Mouse (Mus musculus) midbrain, embryonic 10.5 days (tissue): Measurements from ENCODE around the gene Slc5a3. TPM values are rescaled to one million over a fixed set of nuclear protein-coding genes. Genes with fewer than 3 reads are reported as not detected.

Experiments used
- DNase-seq: peaks from one replicate; pipeline ENCODE4 v3.0.0-alpha.2; 2017; ENCODE audit warnings: low spot score
- H3K27ac ChIP-seq: fragments of 300-500 bp; sonication (generic); replicated peaks from 2 replicates; pipeline ENCODE4 v1.5.1; 2016; ENCODE audit warnings: mild to moderate bottlenecking
- H3K27me3 ChIP-seq: fragments of 300-500 bp; sonication (generic); 2 replicates; pipeline ENCODE4 v1.6.1; 2016; ENCODE audit warnings: low read depth, mild to moderate bottlenecking; ENCODE audit not compliant: poor library complexity, severe bottlenecking
- H3K36me3 ChIP-seq: fragments of 300-500 bp; sonication (generic); 2 replicates; pipeline ENCODE4 v1.6.1; 2016; ENCODE audit warnings: mild to moderate bottlenecking, moderate library complexity
- H3K4me1 ChIP-seq: fragments of 300-500 bp; sonication (generic); 2 replicates; pipeline ENCODE4 v1.6.1; 2016
- H3K4me3 ChIP-seq: fragments of 300-500 bp; sonication (generic); 2 replicates; pipeline ENCODE4 v1.5.1; 2016; ENCODE audit warnings: mild to moderate bottlenecking, moderate library complexity
- H3K9me3 ChIP-seq: fragments of 300-500 bp; sonication (generic); replicated peaks from 2 replicates; pipeline ENCODE4 v1.6.1; 2016; ENCODE audit warnings: mild to moderate bottlenecking
- WGBS: fragments of 180-500 bp; shearing (Covaris S2); methylation state at CpG from one replicate; pipeline ENCODE4 v1.1.7; 2016; 5-methylcytosine and 5-hydroxymethylcytosine counted together
- polyA plus RNA-seq: library from polyadenylated mRNA; unstranded; fragments of >200 nt; fragmentation: Nextera tagmentation; extraction: Ambion mirVana; gene quantifications from 2 replicates; pipeline ENCODE4 v1.2.1, GENCODE M21; 2016

Slc5a3 gene
- 10.0 and 10.5 TPM in 2 replicates for polyA plus RNA-seq

DNA sequence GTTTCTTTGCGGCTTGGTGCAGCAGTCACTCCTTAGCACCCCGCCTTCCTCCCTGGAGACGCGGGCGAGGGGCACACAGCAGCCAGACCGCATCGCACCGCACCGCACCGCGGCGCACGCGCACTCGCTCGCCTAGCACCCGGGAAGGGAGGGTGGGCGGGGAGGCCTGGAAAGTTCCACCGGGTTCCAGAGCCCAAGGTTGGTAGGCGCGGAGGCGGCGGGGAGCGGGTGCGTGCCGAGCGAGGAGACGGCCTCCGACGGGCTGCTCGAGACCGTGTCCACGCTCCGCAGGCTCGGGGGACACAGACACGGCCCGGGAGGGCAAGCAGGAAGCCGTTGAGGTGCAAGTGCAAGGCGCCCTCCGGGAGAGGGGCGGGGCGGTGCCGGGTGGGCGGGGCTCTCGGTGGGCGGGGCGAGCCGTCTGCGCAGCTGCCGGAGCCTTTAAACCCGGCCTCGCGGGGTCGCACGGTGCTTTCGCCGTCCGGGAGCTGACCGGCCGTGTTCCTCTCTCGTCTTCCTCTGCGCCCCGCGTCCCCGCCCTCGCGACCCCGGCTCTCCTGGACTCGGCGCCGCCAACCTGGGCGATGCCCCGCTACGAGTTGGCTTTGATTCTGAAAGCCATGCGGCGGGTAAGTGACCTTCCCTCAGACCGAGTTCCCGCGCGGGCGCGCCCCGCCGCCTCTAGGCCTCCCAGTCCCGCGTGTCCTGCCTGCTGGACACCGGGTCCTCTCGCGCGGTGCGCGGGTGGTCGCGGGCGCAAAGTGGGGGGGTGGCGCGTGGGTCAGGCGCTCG, at the start of gene Slc5a3, which contains the start of the genes Mrps6 and Gm49711:
Slc5a3 (plus strand) TSS at position 471 of the 792 bp plus-strand sequence.
Mrps6 (plus strand) TSS at position 419 of the 792 bp plus-strand sequence.
Gm49711 (plus strand) TSS at position 465 of the 792 bp plus-strand sequence.
- under 1% methylated on average over 95 of the region's 99 CpGs for WGBS

DNA sequence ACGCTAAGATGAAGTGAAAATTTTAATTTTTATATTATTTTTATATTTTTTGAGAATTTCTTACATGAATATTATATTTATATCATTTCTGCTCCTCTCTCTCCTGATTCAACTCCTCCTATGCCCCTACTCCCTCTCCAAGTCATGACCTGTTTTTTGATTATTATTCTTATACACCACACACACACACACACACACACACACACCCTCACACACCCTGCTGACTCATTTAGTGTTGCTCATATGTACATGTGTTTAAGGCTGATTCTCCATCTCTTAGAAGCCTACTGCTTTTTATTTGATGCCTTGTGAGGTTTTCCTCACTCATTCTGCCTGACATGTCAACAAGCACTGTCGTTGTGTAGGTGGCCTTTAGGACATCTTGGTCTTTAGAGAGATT, 48.5 kb upstream of the Slc5a3 start:
- H3K36me3 ChIP-seq, result no peaks in the 10 kb centered on the region
- H3K4me1 ChIP-seq, result no peaks in the 10 kb centered on the region
- WGBS, result 94% methylated on average over 2 of the region's 2 CpGs
- no peak overlapping the region for H3K4me3 ChIP-seq
- H3K27me3 ChIP-seq, result no peaks in the 10 kb centered on the region
- DNase-seq, result no peak
- H3K9me3 ChIP-seq, result no peaks in the 10 kb centered on the region
- H3K27ac ChIP-seq, result no peak overlapping the region

More for the DNA sequence above, at the start of gene Slc5a3, which contains the start of the genes Mrps6 and Gm49711:
- Histone ChIP-seq H3K27me3 (no peaks in the 10 kb centered on the region), H3K36me3 (peaks cover 38% of the 10 kb centered on the region), H3K27ac (peak within 1 kb of the TSS; percentile 95), H3K4me1 (peaks cover 36% of the 10 kb centered on the region), H3K9me3 (peaks cover 15% of the 10 kb centered on the region), H3K4me3 (peak within 1 kb of the TSS; percentile 96)
- peak; percentile 95 for DNase-seq

DNA sequence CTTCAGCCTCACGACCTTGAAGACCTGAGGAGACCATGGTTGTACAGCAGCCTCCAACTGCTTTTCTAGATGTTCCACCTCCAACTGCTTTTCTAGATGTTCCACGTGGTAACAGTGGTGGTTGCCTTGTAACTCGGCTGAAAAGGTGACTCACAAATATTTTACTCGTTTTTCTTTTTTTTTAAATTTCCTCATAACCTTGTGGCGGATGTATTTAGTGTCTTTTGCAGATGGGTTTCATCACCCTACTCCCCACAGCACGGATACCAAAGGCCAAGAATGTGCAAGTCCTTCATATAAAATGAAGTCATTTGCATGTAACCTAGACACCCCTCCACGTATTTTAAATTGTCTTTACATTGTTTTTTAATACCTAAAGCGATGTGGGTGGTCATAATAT, 41.3 kb upstream of the Slc5a3 start:
- 90% methylated on average over 8 of the region's 8 CpGs for WGBS
- no peak overlapping the region for H3K27ac ChIP-seq

DNA sequence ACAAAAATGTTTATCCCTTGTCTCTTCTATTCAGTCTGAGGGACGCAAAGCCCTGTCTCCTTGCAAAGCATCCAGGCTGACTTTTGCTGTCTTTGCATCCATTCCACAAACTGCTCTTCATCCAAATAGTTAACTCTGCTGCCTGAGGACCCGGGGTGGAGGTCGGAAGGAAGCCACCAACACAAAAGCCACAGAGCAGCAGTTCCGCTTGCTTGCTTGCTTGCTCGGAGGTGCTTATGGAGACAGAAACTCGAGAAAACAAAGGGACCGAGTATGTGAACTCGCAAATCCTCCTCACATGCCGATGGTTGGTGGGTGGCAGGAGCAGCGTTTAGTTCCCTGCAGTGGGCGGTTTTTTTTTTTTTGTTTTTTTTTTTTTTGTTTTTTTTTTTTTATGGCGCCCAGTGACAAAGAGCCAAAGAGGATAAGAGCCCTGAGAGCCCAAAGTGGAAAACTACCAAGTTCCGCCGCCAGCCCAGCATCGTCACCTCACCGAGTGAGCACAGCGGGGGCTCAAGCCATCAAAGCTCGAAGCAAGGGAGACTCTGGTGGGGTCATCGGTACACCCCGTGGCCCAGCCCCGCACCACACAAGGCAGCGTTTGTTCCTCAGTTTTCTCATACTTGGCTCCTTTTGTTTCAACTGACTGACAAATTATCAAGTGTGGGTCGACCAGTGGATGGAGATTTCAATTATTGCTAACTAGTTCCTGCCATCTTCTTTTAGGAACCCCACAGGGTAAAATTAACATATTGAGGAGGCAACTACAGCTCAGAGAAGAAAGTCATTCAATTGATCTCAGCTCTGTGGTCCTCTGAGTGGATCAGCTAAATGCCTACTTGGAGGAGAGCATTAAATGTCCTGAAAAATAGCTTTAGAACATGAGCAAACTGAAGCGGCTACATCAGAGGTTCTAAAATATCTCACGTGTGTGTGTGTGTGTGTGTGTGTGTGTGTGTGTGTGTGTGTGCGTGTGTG, 38.7 kb upstream of the Slc5a3 start:
- no peaks in the 10 kb centered on the region for H3K27me3 ChIP-seq
- peak overlapping the region; percentile 87 for H3K27ac ChIP-seq
- WGBS, result 9% methylated on average over 26 of the region's 26 CpGs
- peak; percentile 53 for DNase-seq
- peak overlapping the region; percentile 47 for H3K4me3 ChIP-seq
- no peaks in the 10 kb centered on the region for H3K36me3 ChIP-seq
- no peaks in the 10 kb centered on the region for H3K9me3 ChIP-seq
- H3K4me1 ChIP-seq, result peaks cover 31% of the 10 kb centered on the region

More for the DNA sequence above, 41.3 kb upstream of the Slc5a3 start:
- Histone ChIP-seq H3K9me3 (no peaks in the 10 kb centered on the region), H3K36me3 (no peaks in the 10 kb centered on the region), H3K4me1 (peaks cover 18% of the 10 kb centered on the region), H3K4me3 (no peak overlapping the region), H3K27me3 (no peaks in the 10 kb centered on the region)
- no peak for DNase-seq

DNA sequence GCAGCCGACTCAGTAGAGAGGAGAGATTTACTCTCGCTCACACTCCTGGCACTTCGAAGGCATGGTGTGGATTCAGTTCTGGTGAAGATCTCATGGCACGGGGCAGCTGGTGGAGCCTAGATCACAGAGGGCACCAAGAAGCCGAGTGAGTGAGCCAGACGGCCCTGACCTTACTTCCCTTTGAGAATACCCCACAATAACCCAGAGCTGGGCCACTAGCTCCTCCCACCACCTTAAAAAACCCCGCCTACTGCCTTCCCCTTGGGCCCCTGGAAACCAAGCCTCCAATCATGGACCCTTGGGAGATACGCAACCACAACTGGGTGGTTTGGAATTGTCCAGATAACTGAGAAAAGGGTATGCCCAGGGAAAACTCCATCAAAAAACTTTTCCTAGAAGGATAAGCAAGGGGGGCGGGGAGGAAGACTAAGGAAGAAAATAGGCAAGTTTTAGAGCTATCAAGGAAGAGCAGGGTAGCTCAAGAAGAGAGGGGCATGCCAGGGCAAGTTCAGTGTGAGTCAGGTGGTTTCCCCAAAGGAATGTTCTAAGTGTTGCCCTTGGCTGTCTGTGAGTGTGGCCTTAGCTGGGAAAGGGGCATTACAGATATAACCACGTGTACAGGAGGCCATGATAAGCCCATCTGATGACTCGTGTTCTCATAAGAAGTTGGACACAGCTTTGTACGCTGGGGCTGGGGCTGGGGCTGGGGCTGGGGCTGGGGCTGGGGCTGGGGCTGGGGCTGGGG, 36.3 kb upstream of the Slc5a3 start:
- Histone ChIP-seq H3K27me3 (no peaks in the 10 kb centered on the region), H3K9me3 (no peaks in the 10 kb centered on the region), H3K27ac (no peak overlapping the region; the same call in 1 of the 2 replicates), H3K4me3 (no peak overlapping the region), H3K36me3 (no peaks in the 10 kb centered on the region), H3K4me1 (peaks cover 31% of the 10 kb centered on the region)
- 87% methylated on average over 12 of the region's 12 CpGs for WGBS
- no peak for DNase-seq

DNA sequence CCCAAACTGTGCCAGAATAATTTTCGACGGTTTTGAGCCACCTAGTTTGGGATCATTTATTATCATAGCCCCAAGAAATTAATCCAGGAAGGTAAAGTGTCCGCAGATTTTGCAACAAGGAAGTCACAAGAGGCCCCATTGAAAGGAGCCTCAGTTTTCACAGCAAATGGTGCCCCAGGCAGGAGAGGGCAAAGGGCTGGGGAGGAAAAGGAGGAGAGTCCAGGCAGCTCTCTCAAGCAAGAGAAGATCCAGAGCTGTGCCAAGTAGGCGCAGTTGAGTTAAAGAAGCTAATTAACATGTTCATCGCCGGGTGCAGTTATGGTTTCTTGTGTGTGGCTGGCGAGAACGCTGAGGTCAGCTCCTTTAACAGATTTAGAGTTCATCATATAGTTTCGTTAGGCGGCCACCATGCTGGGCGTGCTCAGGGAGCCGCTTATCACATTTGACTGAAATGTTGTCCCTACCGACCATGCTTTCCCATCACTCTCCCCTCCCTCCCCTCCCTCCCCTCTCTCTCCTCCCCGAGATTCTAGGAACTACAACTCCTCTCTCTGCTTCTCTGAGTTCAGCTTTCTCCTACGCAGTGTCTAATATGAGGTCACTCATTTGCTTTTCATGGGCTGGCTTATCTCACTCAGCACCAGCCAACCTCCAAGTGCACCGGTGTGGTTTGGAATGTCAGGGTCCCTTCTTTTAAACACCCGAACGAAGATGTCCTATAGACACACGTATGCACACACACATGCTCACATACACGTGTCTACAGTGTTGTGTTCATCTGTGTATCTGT, 35.4 kb upstream of the Slc5a3 start:
- DNase-seq, result no peak
- Histone ChIP-seq H3K4me3 (no peak overlapping the region), H3K36me3 (no peaks in the 10 kb centered on the region), H3K9me3 (no peaks in the 10 kb centered on the region), H3K27me3 (no peaks in the 10 kb centered on the region), H3K4me1 (peaks cover 31% of the 10 kb centered on the region), H3K27ac (no peak overlapping the region; the same call in 1 of the 2 replicates)
- 85% methylated on average over 20 of the region's 20 CpGs for whole genome bisulfite sequencing

DNA sequence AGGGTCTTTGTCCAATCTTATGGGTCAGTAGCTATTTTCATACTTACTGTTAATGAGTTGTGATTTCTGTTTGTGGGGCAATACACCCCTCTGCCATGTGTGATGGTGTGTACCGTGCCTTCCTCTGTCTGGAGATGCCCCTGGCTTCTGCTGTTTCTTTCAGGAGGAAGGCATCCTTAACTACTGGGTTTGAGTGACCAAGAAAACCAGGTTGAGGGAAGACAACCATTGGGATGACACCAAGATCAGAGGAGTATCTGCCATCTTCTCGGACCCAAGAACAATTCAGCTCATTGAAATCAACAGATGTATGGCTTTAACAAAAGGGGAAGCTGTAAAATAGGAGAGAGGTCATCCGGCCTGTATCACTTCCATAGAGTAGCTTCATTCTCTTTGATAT, 24.8 kb upstream of the Slc5a3 start:
- no peaks in the 10 kb centered on the region for H3K9me3 ChIP-seq
- DNase-seq, result no peak
- H3K27ac ChIP-seq, result no peak overlapping the region
- WGBS, result 87% methylated on average over 3 of the region's 3 CpGs
- H3K27me3 ChIP-seq, result no peaks in the 10 kb centered on the region
- no peak overlapping the region for H3K4me3 ChIP-seq
- peaks cover 11% of the 10 kb centered on the region for H3K4me1 ChIP-seq
- no peaks in the 10 kb centered on the region for H3K36me3 ChIP-seq

DNA sequence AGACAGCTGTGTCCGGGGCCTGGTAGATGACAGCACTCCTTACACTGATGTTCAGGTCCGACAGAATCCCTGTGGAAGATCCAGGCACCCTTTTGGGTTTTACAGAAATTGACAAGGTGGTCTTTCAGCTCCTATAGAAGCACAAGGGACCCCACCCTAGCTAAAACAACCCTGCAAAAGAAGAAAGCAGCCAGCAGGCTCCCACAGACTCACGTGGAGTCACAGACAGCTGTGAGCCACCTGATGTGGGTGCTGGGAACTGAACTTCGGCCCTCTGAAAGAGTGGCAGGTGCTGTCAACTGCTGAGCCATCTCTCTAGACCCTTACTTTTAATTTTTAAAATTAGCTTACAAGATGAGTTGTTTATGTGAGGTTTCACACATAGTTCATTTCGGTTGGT, 23.4 kb upstream of the Slc5a3 start:
- H3K9me3 ChIP-seq, result no peaks in the 10 kb centered on the region
- no peaks in the 10 kb centered on the region for H3K36me3 ChIP-seq
- DNase-seq, result no peak
- H3K27ac ChIP-seq, result no peak overlapping the region
- H3K27me3 ChIP-seq, result no peaks in the 10 kb centered on the region
- whole genome bisulfite sequencing, result 72% methylated on average over 5 of the region's 5 CpGs
- H3K4me3 ChIP-seq, result no peak overlapping the region
- H3K4me1 ChIP-seq, result peaks cover 11% of the 10 kb centered on the region

DNA sequence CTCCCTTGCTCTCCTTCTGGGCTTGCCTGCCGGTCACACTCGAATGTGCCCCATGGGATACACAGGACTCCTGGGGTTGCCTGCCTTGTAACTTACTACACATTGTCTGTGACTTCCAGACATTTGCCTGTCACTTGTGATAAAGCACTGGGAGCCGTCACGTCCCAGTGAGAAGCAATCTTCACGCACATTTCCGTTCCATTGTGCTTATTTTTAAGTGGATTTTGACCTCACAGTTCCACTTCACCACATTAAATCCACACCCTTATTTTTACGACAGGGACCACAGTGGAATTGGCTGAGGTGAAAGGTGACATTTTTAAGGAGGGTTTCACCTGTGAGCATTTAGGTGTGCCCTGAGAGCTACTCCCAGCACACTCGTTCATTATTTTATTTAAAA, 21.4 kb upstream of the Slc5a3 start:
- H3K27ac ChIP-seq, result no peak overlapping the region
- H3K9me3 ChIP-seq, result no peaks in the 10 kb centered on the region
- DNase-seq, result no peak
- H3K4me1 ChIP-seq, result peaks cover 11% of the 10 kb centered on the region
- 78% methylated on average over 8 of the region's 8 CpGs for WGBS
- H3K36me3 ChIP-seq, result no peaks in the 10 kb centered on the region
- H3K4me3 ChIP-seq, result no peak overlapping the region
- H3K27me3 ChIP-seq, result no peaks in the 10 kb centered on the region

DNA sequence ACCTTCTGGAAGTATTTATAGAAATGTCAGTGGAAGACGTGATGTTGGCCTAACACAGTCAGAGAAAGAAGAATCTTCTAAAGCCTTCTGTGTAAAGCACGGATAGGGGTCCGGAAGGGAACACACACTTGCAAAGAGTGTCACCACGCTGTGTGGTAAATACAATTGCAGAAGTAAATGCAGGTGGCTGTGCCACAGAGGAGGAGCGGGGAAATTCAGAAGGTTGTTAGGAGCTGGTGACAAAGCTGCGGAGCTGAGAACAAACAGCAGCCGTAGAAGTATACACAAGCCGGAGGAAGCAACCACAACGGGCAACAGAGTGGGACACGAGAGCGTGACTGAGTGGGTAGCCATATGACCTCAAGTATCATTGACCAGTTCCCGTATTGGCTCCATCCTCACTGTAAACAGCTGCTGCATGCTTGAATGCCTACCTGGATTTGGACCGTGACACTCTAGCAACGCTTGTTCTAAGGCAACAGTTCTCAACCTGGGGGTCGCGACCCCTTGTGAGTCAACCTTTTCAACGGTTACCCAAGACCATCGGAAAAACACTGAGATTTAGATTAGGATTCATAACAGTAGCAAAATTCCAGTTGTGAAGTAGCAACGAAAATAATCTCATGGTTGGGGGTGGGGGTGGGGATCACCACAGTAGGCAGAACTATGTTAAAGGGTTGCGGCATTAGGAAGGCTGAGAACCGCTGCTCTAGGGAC, 20.1 kb upstream of the Slc5a3 start:
- H3K27me3 ChIP-seq, result no peaks in the 10 kb centered on the region
- DNase-seq, result no peak
- H3K4me1 ChIP-seq, result peaks cover 11% of the 10 kb centered on the region
- H3K9me3 ChIP-seq, result no peaks in the 10 kb centered on the region
- no peak overlapping the region for H3K27ac ChIP-seq
- WGBS, result 88% methylated on average over 21 of the region's 21 CpGs
- no peaks in the 10 kb centered on the region for H3K36me3 ChIP-seq
- H3K4me3 ChIP-seq, result no peak overlapping the region

DNA sequence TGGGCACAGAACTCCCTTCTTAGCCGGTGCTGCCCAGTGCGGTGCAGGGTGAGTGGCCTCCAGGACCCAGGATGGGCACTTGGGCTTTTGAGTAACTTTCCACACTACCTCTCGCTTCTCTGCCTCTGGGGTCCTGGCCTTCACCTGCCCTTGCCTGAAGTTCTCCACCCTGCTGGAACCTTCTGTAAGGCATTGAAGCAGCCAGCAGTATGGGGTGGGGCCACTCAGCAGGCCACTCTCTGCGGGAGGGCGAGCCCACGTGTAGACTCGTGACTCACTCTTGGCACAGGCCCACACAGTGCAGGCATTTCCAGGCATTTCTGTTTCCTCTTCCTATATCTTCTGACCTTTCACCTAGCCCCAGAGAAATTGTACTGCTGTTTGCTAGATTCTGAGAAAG, 18.7 kb upstream of the Slc5a3 start:
- Histone ChIP-seq H3K27me3 (no peaks in the 10 kb centered on the region), H3K36me3 (no peaks in the 10 kb centered on the region), H3K4me1 (peaks cover 11% of the 10 kb centered on the region), H3K9me3 (no peaks in the 10 kb centered on the region), H3K27ac (no peak overlapping the region), H3K4me3 (no peak overlapping the region)
- no peak for DNase-seq
- 94% methylated on average over 7 of the region's 7 CpGs for WGBS
